Mouse (Mus musculus): ENCODE results near the gene Spo11.

DNA sequence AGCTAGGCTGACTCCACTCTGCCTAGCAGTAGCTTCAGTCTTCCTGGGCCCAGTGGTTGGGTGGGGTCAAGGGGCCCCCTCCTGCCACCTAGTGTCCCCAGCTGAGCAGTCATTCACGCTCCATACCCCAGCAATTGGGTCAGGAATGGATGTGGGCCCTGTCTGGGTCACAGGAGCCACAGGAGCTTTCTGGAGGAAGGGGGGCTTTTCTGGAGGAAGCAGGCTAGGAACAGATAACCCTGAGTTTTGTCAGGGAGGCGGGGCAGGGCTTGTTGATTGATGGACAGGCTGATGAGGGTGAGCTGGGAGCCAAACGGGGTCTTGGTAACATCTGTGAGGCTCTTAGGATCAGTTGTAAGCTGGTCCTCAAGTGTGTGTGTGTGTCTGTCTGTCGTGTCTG is 59.1 kb downstream of the Spo11 start:
- TF ChIP-seq CTCF (IDR thresholded peaks at IDR 0.05; ENCODE audit: control insufficient read depth, insufficient read depth, insufficient replicate concordance, low read depth, low read length), result no peak
- TF ChIP-seq POLR2A (IDR thresholded peaks at IDR 0.05; ENCODE audit: control insufficient read depth, low read depth, low read length), result no peak

Measured in testis, adult 2 months (tissue).